Mouse (Mus musculus): ENCODE results near the gene Crlf3. TPM values are rescaled to one million over a fixed set of nuclear protein-coding genes. Genes with fewer than 3 reads are reported as not detected.

The Crlf3 gene
- polyA plus RNA-seq (2016; fragmentation: Nextera tagmentation; extraction: Ambion mirVana), result 22.6 and 24.6 TPM in 2 replicates

GRCm38 (mm10) chr11:80080826-80081728 is at the start of gene Crlf3:
Gene Crlf3 (minus strand): TSS chr11:80080991.
- WGBS, result 9% methylated on average over 55 of the region's 55 CpGs
- peak within 1 kb of the TSS; percentile 94 for H3K4me3 ChIP-seq
- peaks cover 16% of the 10 kb centered on the region for H3K4me1 ChIP-seq
- peak within 1 kb of the TSS; percentile 93 for H3K9ac ChIP-seq (replicated peaks)
- peak within 1 kb of the TSS; percentile 81 for H3K4me2 ChIP-seq (replicated peaks)
- H3K9me3 ChIP-seq, result no peaks in the 10 kb centered on the region
- H3K27me3 ChIP-seq, result no peaks in the 10 kb centered on the region
- peak; percentile 94 for ATAC-seq (ENCODE audit: low FRiP score, low read depth)
- peak within 1 kb of the TSS; percentile 86 for H3K27ac ChIP-seq (replicated peaks)
- H3K36me3 ChIP-seq, result no peaks in the 10 kb centered on the region

GRCm38 (mm10) chr11:80116411-80116810 is 35.6 kb upstream of the Crlf3 start:
- no peaks in the 10 kb centered on the region for H3K9me3 ChIP-seq
- no peaks in the 10 kb centered on the region for H3K27me3 ChIP-seq
- H3K4me2 ChIP-seq (replicated peaks), result no peak overlapping the region
- H3K27ac ChIP-seq (replicated peaks), result no peak overlapping the region
- 86% methylated on average over 1 of the region's 1 CpGs for WGBS
- no peaks in the 10 kb centered on the region for H3K4me1 ChIP-seq
- H3K4me3 ChIP-seq, result no peak overlapping the region
- H3K9ac ChIP-seq (replicated peaks), result no peak overlapping the region
- no peak for ATAC-seq (ENCODE audit: low FRiP score, low read depth)
- peaks cover 69% of the 10 kb centered on the region for H3K36me3 ChIP-seq

DNA sequence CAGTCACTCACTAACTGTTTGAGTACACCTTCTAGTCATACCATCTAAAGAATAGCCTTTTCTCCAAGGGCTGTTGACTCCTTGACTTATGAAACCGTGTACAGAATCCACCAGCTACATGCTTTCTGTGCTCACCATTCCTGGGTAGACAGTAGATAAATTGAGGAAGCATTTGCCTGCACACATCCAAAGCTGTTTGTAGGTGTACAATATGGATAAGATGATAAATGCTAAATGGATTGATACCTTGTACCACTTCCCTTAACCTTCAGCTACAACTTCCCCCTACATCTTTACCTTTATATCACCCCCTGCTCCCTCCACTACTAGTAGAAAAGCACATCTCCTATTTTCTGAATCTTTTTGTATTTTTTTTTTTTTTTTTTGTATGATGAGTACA is 23.6 kb upstream of the Crlf3 start:
- no peak overlapping the region for H3K27ac ChIP-seq (replicated peaks)
- H3K4me3 ChIP-seq, result no peak overlapping the region
- no peaks in the 10 kb centered on the region for H3K4me1 ChIP-seq
- H3K27me3 ChIP-seq, result no peaks in the 10 kb centered on the region
- no peak for ATAC-seq (ENCODE audit: low FRiP score, low read depth)
- H3K9ac ChIP-seq (replicated peaks), result no peak overlapping the region
- no peak overlapping the region for H3K4me2 ChIP-seq (replicated peaks)
- no peaks in the 10 kb centered on the region for H3K9me3 ChIP-seq
- 94% methylated on average over 1 of the region's 1 CpGs for WGBS
- H3K36me3 ChIP-seq, result peaks cover 60% of the 10 kb centered on the region

DNA sequence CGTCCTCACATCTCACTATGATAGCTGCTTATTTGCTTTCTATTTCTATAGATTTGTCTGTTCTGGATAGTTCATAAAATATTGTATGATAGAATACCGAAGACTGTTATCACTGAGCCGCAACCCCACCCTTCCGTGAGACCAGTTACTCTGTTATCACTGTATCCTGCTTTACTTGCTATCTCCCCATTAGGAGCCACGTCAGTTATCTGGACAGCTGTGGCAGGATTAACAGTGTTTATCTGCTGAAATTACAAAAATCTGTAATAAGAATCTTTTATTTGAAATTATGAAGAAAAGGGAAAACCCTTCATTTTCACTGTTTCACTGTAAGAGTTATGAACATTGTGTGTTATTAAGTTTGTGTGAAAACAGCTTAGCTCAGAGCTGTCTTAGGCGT is 20.5 kb upstream of the Crlf3 start:
- H3K36me3 ChIP-seq, result peaks cover 47% of the 10 kb centered on the region
- H3K4me2 ChIP-seq (replicated peaks), result no peak overlapping the region
- ATAC-seq (ENCODE audit: low FRiP score, low read depth), result no peak
- no peaks in the 10 kb centered on the region for H3K4me1 ChIP-seq
- no peaks in the 10 kb centered on the region for H3K27me3 ChIP-seq
- WGBS, result 93% methylated on average over 6 of the region's 6 CpGs
- H3K9ac ChIP-seq (replicated peaks), result no peak overlapping the region
- no peaks in the 10 kb centered on the region for H3K9me3 ChIP-seq
- H3K27ac ChIP-seq (replicated peaks), result no peak overlapping the region
- H3K4me3 ChIP-seq, result no peak overlapping the region

DNA sequence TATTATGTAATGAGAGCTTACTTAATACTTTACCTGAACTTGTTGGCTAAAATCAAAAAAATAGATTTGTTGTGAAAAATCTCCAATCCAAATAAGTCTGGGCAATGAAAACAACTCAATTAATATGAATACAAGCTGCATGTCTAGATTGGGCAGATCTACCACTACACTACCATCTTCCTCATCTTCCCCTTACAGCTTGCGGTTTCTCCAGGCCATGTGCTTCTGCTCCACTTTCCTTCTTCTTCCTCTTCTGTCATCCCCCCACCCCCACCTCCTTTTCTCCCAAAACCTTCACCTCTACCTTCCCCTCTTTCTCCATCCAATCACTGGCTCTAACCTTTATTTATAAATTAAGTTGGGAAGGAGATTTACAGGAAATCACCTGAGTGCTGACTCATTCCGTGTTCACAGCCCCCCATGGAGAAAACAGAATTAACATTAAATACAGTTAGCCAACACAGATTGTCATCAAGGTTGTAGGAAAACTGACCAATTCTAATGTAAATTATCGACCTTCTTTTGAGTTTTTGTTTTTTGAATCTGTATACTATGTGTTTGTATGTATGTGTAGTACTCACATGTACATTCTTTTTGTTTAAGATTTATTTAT is 17.8 kb upstream of the Crlf3 start:
- Histone ChIP-seq H3K4me1 (no peaks in the 10 kb centered on the region), H3K27me3 (no peaks in the 10 kb centered on the region), H3K4me3 (no peak overlapping the region), H3K9me3 (no peaks in the 10 kb centered on the region), H3K27ac (replicated peaks) (no peak overlapping the region), H3K36me3 (peaks cover 40% of the 10 kb centered on the region), H3K9ac (replicated peaks) (no peak overlapping the region), H3K4me2 (replicated peaks) (no peak overlapping the region)
- no peak for ATAC-seq (ENCODE audit: low FRiP score, low read depth)
- 94% methylated on average over 3 of the region's 3 CpGs for WGBS

- 65% methylated on average over 3 of the region's 3 CpGs for WGBS
- H3K36me3 ChIP-seq, result peaks cover 3% of the 10 kb centered on the region; the same call in 1 of the 2 replicates
- H3K9me3 ChIP-seq, result no peaks in the 10 kb centered on the region
- H3K9ac ChIP-seq (replicated peaks), result no peak overlapping the region
- H3K4me1 ChIP-seq, result peaks cover 16% of the 10 kb centered on the region
- H3K4me2 ChIP-seq (replicated peaks), result peak overlapping the region; percentile 92
- peak overlapping the region; percentile 99 for H3K4me3 ChIP-seq
- no peaks in the 10 kb centered on the region for H3K27me3 ChIP-seq
- no peak overlapping the region for H3K27ac ChIP-seq (replicated peaks)
- ATAC-seq (ENCODE audit: low FRiP score, low read depth), result no peak
Observed at GRCm38 (mm10) chr11:80090555-80091164, 9.9 kb upstream of the Crlf3 start.

GRCm38 (mm10) chr11:80089817-80090214 is 9.0 kb upstream of the Crlf3 start:
- Histone ChIP-seq H3K36me3 (no peaks in the 10 kb centered on the region), H3K9ac (replicated peaks) (peak overlapping the region; percentile 97), H3K4me1 (peaks cover 16% of the 10 kb centered on the region), H3K4me2 (replicated peaks) (peak overlapping the region; percentile 92), H3K4me3 (peak overlapping the region; percentile 99), H3K9me3 (no peaks in the 10 kb centered on the region), H3K27me3 (no peaks in the 10 kb centered on the region), H3K27ac (replicated peaks) (no peak overlapping the region; the same call in 1 of the 2 replicates)
- WGBS, result 1% methylated on average over 14 of the region's 14 CpGs
- no peak for ATAC-seq (ENCODE audit: low FRiP score, low read depth)

DNA sequence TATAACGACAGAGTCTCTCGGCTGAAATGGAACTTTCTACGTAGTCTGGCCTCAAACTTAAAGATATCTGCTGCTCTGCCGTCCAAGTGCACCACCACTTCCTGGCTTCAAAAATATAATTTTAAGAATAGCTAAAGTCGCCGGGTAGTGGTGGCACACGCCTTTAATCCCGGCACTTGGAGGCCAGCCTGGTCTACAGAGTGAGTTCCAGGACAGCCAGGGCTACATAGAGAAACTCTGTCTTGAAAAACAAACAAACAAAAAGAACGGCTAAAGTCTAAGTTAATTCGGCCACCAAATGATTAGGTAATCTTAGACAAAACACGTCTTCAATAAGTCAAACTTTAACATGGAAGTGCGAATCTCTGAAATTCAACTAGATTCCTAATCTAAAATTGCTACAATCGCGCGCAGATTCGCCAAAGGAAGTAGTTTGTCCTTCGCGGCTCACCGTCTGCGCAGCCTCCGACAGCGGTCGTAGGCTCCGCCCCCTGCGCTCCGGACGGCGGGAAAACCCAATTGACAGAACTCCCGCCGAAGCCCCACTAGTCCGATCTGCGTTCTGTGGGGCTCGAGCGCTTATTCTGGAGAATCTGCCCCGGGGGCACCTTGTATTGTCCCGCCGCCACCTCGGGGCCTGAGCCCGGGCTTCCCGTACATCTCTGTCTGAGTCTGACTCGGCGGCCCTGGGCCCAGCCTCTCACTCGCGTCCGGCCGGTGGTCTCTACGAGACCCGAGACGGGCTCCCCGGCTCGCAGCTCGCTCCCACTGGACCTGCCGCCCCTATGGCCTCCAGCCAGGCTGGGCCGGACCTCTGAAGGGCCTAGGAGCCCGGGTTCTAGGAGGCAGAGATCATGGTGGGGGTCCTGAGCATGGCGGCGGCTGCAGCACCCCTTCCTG is 8.4 kb upstream of the Crlf3 start, which contains the start of gene Atad5:
TSS of gene Atad5 (plus strand) at position 484 of the 900 bp plus-strand sequence.
- no peaks in the 10 kb centered on the region for H3K9me3 ChIP-seq
- H3K27ac ChIP-seq (replicated peaks), result no peak within 1 kb of the TSS; the same call in 1 of the 2 replicates
- peak within 1 kb of the TSS; percentile 99 for H3K4me3 ChIP-seq
- WGBS, result 6% methylated on average over 57 of the region's 57 CpGs
- peak within 1 kb of the TSS; percentile 92 for H3K4me2 ChIP-seq (replicated peaks)
- no peaks in the 10 kb centered on the region for H3K36me3 ChIP-seq
- H3K27me3 ChIP-seq, result no peaks in the 10 kb centered on the region
- H3K4me1 ChIP-seq, result peaks cover 16% of the 10 kb centered on the region
- peak; percentile 65 for ATAC-seq (ENCODE audit: low FRiP score, low read depth)
- peak within 1 kb of the TSS; percentile 97 for H3K9ac ChIP-seq (replicated peaks)

DNA sequence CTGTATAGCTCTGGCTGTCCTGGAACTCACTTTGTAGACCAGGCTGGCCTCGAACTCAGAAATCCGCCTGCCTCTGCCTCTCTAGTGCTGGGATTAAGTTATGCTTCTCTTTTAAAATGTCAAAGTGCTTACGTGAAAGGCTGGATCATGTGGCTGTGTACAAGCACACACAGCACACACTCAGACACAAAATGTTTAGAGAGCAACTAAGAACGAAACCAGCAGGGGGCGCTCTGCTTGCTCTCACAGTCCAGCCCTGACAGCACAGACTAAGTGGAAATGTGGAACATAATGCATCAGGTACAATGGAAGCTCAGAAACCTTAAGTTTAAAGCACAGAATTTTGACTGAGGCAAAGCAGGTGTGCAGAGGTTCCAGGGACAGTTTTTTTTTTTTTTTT is 6.1 kb upstream of the Crlf3 start:
- no peak overlapping the region for H3K4me2 ChIP-seq (replicated peaks)
- H3K4me3 ChIP-seq, result no peak overlapping the region
- H3K36me3 ChIP-seq, result no peaks in the 10 kb centered on the region
- no peaks in the 10 kb centered on the region for H3K27me3 ChIP-seq
- no peak overlapping the region for H3K27ac ChIP-seq (replicated peaks)
- H3K9ac ChIP-seq (replicated peaks), result no peak overlapping the region
- peaks cover 12% of the 10 kb centered on the region for H3K4me1 ChIP-seq
- 7% methylated on average over 5 of the region's 5 CpGs for WGBS
- no peaks in the 10 kb centered on the region for H3K9me3 ChIP-seq
- ATAC-seq (ENCODE audit: low FRiP score, low read depth), result no peak

DNA sequence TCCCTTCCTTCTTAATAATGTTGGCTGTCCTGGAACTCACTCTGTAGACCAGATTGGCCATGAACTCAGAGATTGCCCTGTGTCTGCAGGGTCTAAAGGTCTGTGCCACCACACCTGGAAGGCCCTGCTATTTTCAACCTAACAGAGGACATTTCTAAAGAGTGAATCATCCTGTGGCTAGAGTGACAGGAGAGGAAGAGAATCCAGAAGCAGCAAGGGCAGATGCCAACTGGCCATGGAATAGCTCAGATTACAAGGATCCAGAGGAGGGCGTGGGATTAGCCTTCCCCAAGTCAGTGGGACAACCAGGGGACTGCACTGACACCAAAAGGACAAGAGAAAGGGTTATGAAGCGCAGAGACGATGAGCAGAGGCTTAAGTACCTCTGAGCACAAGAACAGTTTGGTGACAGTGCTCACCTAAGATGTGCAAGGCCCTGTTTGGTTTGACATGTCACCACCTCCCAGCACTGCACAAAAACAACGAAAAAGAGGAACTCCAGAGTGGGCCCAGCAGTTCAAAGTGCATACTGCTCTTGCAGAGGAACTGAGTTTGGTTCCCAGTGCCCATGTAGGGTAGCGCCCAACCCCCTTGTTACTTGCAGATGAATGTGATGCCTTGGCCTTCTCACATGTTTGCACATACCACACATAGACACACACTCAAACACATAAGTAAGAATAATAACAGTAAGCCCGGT is 4.7 kb upstream of the Crlf3 start:
- Histone ChIP-seq H3K9ac (replicated peaks) (no peak overlapping the region), H3K27me3 (no peaks in the 10 kb centered on the region), H3K9me3 (no peaks in the 10 kb centered on the region), H3K4me2 (replicated peaks) (no peak overlapping the region), H3K36me3 (no peaks in the 10 kb centered on the region), H3K27ac (replicated peaks) (no peak overlapping the region), H3K4me3 (no peak overlapping the region), H3K4me1 (peaks cover 14% of the 10 kb centered on the region)
- WGBS, result 78% methylated on average over 6 of the region's 6 CpGs
- ATAC-seq (ENCODE audit: low FRiP score, low read depth), result no peak

DNA sequence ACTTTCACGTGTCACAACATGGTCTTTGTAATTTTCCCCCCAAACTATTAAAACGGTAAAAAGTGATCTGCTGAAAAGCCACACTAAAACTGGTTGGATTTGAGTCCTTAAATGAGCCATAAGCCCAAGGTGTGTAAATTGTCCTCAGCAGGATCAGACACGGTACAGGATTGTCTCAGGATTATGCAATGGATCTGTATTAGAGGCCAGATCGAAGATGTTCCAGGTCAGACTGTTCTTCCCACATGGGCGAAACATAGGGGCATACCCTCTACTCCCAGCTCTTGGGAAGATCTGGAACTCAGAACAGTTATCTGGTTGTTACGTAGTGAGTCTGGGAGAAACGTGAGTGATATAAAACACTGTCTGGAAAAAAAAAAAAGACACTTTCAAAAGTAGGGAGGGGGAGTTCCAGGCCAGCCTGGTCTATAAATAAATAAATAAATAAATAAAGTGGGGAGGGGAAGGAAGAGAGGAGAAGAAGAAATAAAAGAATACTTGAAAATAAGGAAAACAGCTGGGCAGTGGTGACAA is 1.1 kb upstream of the Crlf3 start:
- H3K4me1 ChIP-seq, result peaks cover 16% of the 10 kb centered on the region
- H3K4me2 ChIP-seq (replicated peaks), result no peak overlapping the region
- no peaks in the 10 kb centered on the region for H3K36me3 ChIP-seq
- no peaks in the 10 kb centered on the region for H3K27me3 ChIP-seq
- H3K9ac ChIP-seq (replicated peaks), result no peak overlapping the region
- H3K27ac ChIP-seq (replicated peaks), result no peak overlapping the region
- H3K9me3 ChIP-seq, result no peaks in the 10 kb centered on the region
- WGBS, result 84% methylated on average over 7 of the region's 7 CpGs
- no peak overlapping the region for H3K4me3 ChIP-seq
- no peak for ATAC-seq (ENCODE audit: low FRiP score, low read depth)
